Mouse (Mus musculus): ENCODE results near the gene Tns2. TPM values are rescaled to one million over a fixed set of nuclear protein-coding genes. Genes with fewer than 3 reads are reported as not detected.

Tns2 gene
- polyA plus RNA-seq, 1 experiment from 2014 or later, result 45.3 TPM

DNA sequence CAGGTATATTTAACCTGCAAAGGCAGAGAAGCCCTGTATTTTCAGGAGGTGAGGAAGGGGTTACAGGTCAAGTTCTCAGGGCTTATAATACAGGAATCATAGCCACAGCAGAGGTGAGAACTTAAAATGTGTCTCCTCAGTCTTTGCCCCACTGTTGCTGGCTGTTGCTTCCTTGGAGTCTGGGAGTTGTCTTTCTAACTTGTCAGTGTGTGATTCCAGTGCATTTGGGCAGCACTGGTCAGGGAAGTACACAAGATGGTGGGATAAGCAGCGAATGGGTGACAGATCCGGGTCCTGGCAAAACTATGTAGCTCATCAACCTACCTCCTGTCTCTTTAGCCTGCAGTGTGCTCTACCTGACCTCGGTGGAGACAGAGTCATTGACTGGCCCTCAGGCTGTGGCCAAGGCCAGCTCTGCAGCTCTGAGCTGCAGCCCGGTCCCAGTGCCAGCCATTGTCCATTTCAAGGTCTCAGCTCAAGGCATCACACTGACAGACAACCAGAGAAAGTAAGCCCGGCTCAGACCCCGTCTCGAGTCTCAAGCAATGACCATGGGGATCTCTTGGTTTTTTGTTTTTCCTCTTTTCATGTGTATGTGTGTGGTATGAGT, 14.5 kb downstream of the Tns2 start:
- ATAC-seq (ENCODE audit: low FRiP score, low read depth), result no peak
- Histone ChIP-seq H3K4me2 (replicated peaks) (no peak overlapping the region), H3K9ac (no peak overlapping the region), H3K36me3 (peaks cover 100% of the 10 kb centered on the region), H3K27ac (no peak overlapping the region), H3K9me3 (no peaks in the 10 kb centered on the region), H3K27me3 (no peaks in the 10 kb centered on the region), H3K4me3 (no peak overlapping the region), H3K4me1 (0 out of 2 replicates have a peak, but pooled peaks cover 6% of the 10 kb centered on the region)
- WGBS, result 89% methylated on average over 7 of the region's 7 CpGs

DNA sequence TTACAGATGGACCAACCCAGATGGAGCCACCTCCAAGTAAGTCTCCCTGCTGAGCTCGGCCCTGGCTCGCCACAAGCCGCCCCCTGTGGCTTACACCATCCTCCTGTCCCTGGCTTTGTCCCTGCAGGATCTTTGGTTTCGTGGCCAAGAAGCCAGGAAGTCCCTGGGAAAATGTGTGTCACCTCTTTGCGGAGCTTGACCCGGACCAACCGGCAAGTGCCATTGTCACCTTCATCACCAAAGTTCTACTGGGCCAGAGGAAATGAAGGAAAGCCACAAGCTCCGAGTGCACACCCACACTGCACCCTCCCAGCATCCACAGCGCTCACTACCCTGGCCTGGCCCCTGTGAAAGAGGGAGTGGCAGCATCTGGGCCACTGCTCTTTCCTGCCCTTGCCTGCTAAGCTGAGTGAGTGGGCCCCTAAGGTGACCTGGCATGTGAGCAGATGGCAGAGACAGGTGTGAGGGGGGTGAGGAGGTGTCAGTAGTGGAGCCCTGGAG, 15.6 kb downstream of the Tns2 start:
- ATAC-seq (ENCODE audit: low FRiP score, low read depth), result no peak
- no peaks in the 10 kb centered on the region for H3K9me3 ChIP-seq
- 76% methylated on average over 9 of the region's 9 CpGs for WGBS
- no peaks in the 10 kb centered on the region for H3K27me3 ChIP-seq
- peaks cover 100% of the 10 kb centered on the region for H3K36me3 ChIP-seq
- H3K9ac ChIP-seq, result no peak overlapping the region
- no peak overlapping the region for H3K4me2 ChIP-seq (replicated peaks)
- no peak overlapping the region for H3K4me3 ChIP-seq
- H3K27ac ChIP-seq, result no peak overlapping the region
- H3K4me1 ChIP-seq, result 0 out of 2 replicates have a peak, but pooled peaks cover 6% of the 10 kb centered on the region

DNA sequence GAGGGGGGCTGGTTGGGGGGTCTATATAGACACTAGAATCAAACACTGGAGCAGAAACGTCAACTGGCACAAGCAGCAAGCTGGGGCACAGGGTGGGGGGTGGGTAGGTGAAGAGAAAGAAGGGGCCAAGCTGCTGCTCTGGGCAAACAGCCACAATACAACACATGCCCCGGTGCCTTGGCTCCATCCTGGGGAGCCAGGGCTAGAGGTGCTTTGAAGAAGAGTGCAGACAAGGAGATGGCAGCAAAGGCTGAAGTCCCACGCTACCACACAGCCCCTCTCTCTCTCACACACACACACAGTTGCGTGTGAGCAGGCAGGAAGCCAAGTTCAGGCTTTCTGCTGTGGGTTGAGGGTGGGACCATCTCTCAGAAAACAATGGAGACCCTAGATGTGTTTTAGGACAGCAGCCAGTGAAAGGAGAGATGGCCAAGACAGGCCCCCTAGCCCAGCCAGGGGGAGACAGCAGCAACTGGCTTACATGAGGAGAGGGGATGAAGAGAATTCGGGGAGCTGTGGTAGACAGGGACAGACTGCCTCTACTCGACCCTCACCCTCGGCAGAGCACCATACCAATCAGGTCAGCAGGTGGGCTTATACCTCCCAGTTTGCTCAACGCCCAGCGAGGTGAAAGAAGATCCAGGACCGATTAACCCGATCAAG, 16.7 kb downstream of the Tns2 start:
- Histone ChIP-seq H3K27me3 (no peaks in the 10 kb centered on the region), H3K9ac (no peak overlapping the region; the same call in 1 of the 2 replicates), H3K9me3 (no peaks in the 10 kb centered on the region), H3K4me3 (no peak overlapping the region), H3K27ac (no peak overlapping the region), H3K4me1 (0 out of 2 replicates have a peak, but pooled peaks cover 6% of the 10 kb centered on the region), H3K36me3 (peaks cover 100% of the 10 kb centered on the region), H3K4me2 (replicated peaks) (no peak overlapping the region)
- WGBS, result 78% methylated on average over 11 of the region's 11 CpGs
- ATAC-seq (ENCODE audit: low FRiP score, low read depth), result no peak

DNA sequence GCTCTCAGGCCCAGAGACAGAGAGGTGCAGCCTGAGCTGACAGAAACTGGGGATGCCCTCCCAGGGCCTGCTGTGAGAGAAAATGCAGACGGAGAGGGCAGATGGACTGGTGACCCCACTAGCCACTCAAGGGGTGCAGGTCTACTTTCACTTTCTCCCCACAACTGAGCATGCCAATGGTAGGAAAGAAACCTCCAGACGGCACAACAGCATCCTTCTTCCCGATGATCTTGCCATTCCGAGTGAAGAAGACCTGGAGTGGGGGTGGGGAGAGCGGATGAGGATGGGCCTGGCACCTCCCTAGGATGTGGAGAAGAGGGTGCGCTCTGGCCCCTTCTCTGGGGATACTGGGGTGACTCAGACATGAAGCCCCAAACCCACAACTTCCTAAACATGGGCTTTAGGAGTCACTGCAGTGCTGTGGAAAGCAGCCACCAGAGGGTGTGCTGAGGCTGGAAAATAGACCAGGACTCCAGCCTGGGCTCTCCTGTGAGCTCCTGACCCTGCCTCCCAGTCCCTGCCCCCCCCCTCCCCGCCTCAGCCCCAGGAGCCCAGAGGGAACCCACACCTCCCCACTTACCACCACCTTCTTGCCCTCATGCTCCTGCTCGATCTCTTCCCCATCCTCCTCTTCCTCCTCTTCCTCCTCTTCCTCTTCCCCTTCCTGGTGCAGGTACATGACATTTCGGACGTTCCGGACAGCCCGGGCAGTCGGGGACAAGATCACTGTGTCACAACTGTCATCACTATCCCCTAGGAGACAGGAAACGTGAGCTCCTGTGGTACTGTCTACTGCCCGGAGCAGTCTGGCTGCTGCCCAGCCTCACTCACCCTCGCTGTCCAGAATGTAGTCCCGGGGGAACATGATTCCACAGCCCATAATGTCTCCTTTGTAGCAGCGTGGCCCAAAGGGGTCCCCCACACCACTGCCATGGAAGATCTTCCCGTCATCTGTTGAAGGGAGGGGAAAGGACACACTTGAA, 17.5 kb downstream of the Tns2 start:
- Histone ChIP-seq H3K4me1 (0 out of 2 replicates have a peak, but pooled peaks cover 6% of the 10 kb centered on the region), H3K27ac (no peak overlapping the region), H3K4me3 (no peak overlapping the region), H3K9me3 (no peaks in the 10 kb centered on the region), H3K4me2 (replicated peaks) (no peak overlapping the region), H3K27me3 (no peaks in the 10 kb centered on the region), H3K9ac (no peak overlapping the region), H3K36me3 (peaks cover 98% of the 10 kb centered on the region)
- WGBS, result 80% methylated on average over 19 of the region's 19 CpGs
- 0 out of 2 replicates have a peak, but pooled peaks have one; percentile 39 for ATAC-seq (ENCODE audit: low FRiP score, low read depth)

DNA sequence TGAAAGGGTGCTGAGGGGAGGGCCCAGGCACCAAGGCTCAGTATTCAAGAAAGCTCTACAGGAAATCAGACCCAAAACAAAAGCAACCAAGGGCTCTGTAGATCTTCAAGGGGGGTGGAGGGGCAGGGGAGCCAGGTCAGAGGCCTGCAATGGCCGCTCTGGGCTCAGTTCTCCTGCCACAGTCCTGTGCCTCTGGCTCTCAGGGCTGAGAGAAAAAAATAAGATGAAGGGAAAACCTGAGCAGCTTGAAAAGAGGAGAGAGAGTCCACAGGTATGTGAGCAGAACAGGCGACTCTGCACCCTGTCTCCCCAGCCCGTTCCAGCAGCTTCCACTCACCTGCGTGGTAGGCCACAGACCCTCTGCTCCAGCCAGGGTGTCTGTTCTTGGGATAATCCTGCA, 18.4 kb downstream of the Tns2 start:
- Histone ChIP-seq H3K36me3 (peaks cover 92% of the 10 kb centered on the region), H3K9me3 (no peaks in the 10 kb centered on the region), H3K27me3 (no peaks in the 10 kb centered on the region), H3K4me2 (replicated peaks) (no peak overlapping the region), H3K4me1 (no peaks in the 10 kb centered on the region), H3K4me3 (no peak overlapping the region), H3K9ac (no peak overlapping the region), H3K27ac (no peak overlapping the region)
- 91% methylated on average over 4 of the region's 4 CpGs for WGBS
- no peak for ATAC-seq (ENCODE audit: low FRiP score, low read depth)

DNA sequence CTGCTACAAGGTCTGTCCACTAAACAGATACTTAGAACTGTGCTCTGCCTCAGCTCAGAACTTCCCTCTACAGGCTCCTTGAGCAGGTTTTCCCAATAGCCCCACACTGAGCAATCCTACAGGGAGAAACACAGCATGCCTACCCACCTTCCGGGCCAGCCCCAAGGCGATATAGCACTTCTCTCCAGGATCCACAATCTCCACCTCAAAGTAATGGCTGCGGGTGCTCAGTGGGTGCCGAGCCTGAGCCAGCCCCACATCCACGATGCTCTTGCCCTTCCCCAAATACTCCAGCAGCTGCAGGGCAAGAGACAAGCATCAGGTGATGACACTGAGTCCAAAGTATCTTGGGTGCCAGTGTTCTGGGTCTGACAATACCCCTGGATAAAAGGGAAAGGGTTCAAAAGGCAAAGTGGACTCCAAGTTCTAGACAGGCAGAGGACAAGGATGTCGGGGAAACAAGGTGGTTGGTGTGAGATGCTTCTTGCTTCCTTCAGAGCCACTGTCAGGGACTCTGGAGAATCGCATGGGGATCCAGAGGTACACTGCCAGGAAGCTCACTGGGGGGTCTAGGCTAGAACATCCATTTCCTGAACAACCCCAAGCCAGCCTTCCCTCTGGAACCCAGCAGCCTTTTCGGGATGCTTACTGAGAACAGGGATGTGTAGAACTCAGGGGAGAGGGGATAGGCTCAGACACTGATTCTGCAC, 19.1 kb downstream of the Tns2 start:
- no peak for ATAC-seq (ENCODE audit: low FRiP score, low read depth)
- 75% methylated on average over 8 of the region's 8 CpGs for WGBS
- H3K4me2 ChIP-seq (replicated peaks), result no peak overlapping the region

DNA sequence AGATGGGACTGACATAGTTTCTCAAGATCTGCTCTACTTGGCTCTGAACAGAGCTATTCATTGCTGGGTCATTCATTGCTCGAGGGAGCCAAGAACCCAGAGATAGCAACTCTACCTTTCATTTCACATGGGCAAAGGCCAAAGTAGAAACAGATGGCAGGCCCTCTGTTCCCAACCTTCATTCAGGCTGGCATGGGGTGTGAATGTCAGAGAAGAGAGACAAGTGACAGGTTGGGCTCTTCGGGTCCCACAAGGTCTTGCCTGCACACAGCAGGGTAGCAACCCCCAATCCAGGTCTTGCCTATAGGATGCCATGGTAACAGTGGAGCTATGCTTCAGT, 19.6 kb downstream of the Tns2 start:
- 78% methylated on average over 2 of the region's 2 CpGs for WGBS
- H3K27me3 ChIP-seq, result no peaks in the 10 kb centered on the region
- no peak for ATAC-seq (ENCODE audit: low FRiP score, low read depth)
- no peaks in the 10 kb centered on the region for H3K9me3 ChIP-seq
- no peak overlapping the region for H3K4me3 ChIP-seq
- peaks cover 87% of the 10 kb centered on the region for H3K36me3 ChIP-seq
- H3K4me2 ChIP-seq (replicated peaks), result no peak overlapping the region
- no peak overlapping the region for H3K27ac ChIP-seq
- no peak overlapping the region for H3K9ac ChIP-seq
- no peaks in the 10 kb centered on the region for H3K4me1 ChIP-seq

More for the DNA sequence above, 19.1 kb downstream of the Tns2 start:
- H3K27me3 ChIP-seq, result no peaks in the 10 kb centered on the region
- peaks cover 87% of the 10 kb centered on the region for H3K36me3 ChIP-seq
- H3K4me1 ChIP-seq, result no peaks in the 10 kb centered on the region
- H3K4me3 ChIP-seq, result no peak overlapping the region
- H3K9me3 ChIP-seq, result no peaks in the 10 kb centered on the region
- no peak overlapping the region for H3K27ac ChIP-seq
- no peak overlapping the region for H3K9ac ChIP-seq

DNA sequence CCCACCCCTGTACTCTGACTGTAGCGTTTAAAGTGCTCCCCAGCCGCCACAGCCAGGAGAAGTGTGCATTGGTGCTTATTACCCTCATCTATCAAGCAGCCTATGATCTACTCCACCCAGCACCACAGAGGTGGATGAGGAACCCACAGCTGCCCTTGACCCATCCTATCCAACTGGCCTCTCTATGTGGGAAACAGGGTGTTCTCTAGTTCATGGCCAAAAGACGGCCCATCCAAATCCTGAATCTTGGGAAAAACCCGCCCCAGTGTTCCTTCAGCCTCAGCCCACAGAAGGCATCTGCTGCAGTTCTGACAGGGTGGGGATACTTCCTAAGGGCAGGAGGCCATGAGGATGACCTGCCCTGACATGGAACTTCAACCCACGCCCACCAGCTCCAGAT, 20.3 kb downstream of the Tns2 start:
- ATAC-seq (ENCODE audit: low FRiP score, low read depth), result no peak
- Histone ChIP-seq H3K9me3 (no peaks in the 10 kb centered on the region), H3K4me1 (no peaks in the 10 kb centered on the region), H3K4me3 (no peak overlapping the region), H3K4me2 (replicated peaks) (no peak overlapping the region), H3K27me3 (no peaks in the 10 kb centered on the region), H3K9ac (no peak overlapping the region), H3K27ac (no peak overlapping the region), H3K36me3 (peaks cover 87% of the 10 kb centered on the region)
- 84% methylated on average over 5 of the region's 5 CpGs for WGBS

DNA sequence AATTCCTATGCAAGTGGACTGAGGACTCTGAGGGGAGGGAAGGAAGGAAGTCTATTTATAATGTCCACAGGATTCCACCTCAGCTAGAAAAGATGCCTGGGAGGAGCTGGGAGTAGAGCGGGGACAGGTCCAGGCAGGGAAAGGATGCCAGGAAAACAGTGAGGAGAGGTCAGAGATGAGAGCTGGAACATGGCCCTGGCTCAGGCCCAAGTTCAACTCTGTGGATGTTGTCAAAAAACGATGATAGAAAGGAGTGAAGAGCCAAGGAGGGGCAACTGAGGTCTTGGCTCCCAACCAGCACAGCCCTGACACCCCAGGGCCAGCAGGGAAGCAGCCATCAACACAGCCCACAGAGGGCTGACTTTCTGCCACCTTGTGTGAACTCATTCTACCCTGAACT, 26.1 kb downstream of the Tns2 start:
- no peak overlapping the region for H3K27ac ChIP-seq
- no peak for ATAC-seq (ENCODE audit: low FRiP score, low read depth)
- peak overlapping the region; percentile 19; the same call in 1 of the 2 replicates for H3K9ac ChIP-seq
- WGBS, result 79% methylated on average over 2 of the region's 2 CpGs
- H3K4me3 ChIP-seq, result no peak overlapping the region
- peaks cover 83% of the 10 kb centered on the region for H3K36me3 ChIP-seq
- no peaks in the 10 kb centered on the region for H3K9me3 ChIP-seq
- H3K27me3 ChIP-seq, result no peaks in the 10 kb centered on the region
- no peaks in the 10 kb centered on the region for H3K4me1 ChIP-seq
- no peak overlapping the region for H3K4me2 ChIP-seq (replicated peaks)

DNA sequence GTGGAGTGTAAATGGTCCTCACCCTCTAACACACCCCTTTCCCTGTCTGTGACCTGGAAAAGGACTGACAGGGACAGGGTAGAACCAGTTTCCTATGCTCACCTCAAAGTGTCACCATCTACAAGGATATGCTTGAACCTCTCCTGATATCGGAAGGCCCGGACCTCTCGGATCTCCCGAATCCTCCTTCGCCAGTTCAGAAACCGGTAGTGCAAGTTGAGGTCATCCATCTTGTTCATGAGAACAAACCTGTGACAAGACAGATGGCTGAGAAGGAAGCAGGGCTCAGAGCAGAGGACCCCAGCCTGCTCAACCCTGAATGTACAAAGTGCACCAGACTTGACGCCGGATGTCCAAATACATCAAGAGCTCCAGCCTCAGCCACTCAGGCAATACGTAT, 33.1 kb downstream of the Tns2 start:
- ATAC-seq (ENCODE audit: low FRiP score, low read depth), result no peak
- peaks cover 15% of the 10 kb centered on the region for H3K4me1 ChIP-seq
- no peaks in the 10 kb centered on the region for H3K27me3 ChIP-seq
- no peak overlapping the region for H3K27ac ChIP-seq
- WGBS, result 86% methylated on average over 9 of the region's 9 CpGs
- no peak overlapping the region for H3K9ac ChIP-seq
- no peak overlapping the region for H3K4me2 ChIP-seq (replicated peaks)
- H3K9me3 ChIP-seq, result no peaks in the 10 kb centered on the region
- no peak overlapping the region for H3K4me3 ChIP-seq
- peaks cover 50% of the 10 kb centered on the region for H3K36me3 ChIP-seq

DNA sequence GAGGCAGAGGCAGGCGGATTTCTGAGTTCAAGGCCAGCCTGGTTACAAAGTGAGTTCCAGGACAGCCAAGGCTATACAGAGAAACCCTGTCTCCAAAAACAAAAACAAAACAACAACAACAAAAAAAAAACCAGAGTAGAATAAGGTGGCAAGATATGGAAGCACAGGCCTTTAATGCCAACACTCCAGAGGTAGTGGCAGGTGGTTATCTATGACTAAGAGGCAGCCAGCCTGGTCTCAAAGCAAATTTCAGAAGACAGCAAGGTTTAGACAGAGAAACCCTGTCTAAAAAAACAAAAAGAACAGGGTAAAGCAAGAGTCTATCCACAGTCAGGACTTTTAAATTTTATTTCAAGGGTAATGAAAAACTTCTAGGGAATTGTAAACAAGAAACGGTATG, 34.5 kb downstream of the Tns2 start:
- WGBS, result 97% methylated on average over 2 of the region's 2 CpGs
- Histone ChIP-seq H3K27ac (no peak overlapping the region), H3K9ac (peak overlapping the region; percentile 81), H3K9me3 (no peaks in the 10 kb centered on the region), H3K4me2 (replicated peaks) (peak overlapping the region; percentile 82), H3K4me3 (peak overlapping the region; percentile 81; the same call in 1 of the 2 replicates), H3K27me3 (no peaks in the 10 kb centered on the region), H3K4me1 (peaks cover 15% of the 10 kb centered on the region), H3K36me3 (peaks cover 37% of the 10 kb centered on the region)
- no peak for ATAC-seq (ENCODE audit: low FRiP score, low read depth)

Measured in limb, embryonic 13.5 days (tissue).